Mouse (Mus musculus) kidney, adult 2 months (tissue): ENCODE results near the gene Slamf6.

Experiments used
- CTCF ChIP-seq: fragments of 200-500 bp; conservative IDR thresholded peaks from 2 replicates; pipeline ENCODE4 v1.5.1; 2011; ENCODE audit warnings: low read depth, mild to moderate bottlenecking, control low read depth, low read length, moderate library complexity, mixed read lengths; ENCODE audit not compliant: insufficient read depth, insufficient read length
- POLR2A ChIP-seq: fragments of 200-500 bp; IDR thresholded peaks from one replicate; pipeline ENCODE4 v1.6.1; 2011; ENCODE audit warnings: low read depth, low read length, control low read depth

DNA sequence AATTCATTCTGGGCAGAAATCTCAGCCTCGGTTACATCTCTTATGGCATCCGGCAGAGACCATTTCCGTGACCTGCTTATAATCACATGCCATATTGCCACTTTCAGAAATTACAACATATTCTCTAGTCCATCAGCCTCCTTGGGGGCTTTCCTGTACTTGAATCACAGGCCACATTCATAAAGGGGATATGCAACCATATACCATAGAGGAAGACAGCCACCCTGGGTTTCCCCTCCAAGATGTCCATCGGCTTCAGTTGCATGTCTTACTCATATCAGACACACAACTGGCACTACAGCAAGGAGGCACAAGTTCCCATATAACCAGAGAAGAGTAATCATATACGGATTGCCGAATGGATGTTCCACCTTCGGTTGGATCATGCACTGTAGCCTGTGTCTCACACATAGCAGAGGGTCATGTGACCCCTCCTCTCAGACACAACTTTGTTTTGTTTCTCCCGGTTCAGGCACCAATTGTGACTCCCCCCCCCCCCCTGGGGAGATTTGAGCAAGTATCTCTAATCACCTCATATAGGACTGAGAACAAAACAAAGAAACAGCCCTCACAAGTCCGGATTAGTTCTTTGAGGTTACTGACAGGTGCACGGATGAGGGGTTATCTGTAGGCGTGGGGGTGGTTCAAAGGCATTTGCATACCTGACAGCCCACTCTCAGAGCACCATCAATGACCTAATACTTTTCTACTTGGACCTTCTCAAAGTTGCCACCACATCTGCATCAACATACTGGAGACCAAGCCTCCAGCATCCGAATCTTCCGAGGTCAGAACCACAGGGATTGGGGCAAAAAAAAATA is 1.5 kb upstream of the Slamf6 start:
- TF ChIP-seq POLR2A: no peak
- TF ChIP-seq CTCF: no peak
